Mouse (Mus musculus): ENCODE data around the gene Tmem104. TPM values are rescaled to one million over a fixed set of nuclear protein-coding genes. Genes with fewer than 3 reads are reported as not detected.

Tmem104 gene
- polyA plus RNA-seq, 1 experiment from 2014 or later, result 13.9 TPM

DNA sequence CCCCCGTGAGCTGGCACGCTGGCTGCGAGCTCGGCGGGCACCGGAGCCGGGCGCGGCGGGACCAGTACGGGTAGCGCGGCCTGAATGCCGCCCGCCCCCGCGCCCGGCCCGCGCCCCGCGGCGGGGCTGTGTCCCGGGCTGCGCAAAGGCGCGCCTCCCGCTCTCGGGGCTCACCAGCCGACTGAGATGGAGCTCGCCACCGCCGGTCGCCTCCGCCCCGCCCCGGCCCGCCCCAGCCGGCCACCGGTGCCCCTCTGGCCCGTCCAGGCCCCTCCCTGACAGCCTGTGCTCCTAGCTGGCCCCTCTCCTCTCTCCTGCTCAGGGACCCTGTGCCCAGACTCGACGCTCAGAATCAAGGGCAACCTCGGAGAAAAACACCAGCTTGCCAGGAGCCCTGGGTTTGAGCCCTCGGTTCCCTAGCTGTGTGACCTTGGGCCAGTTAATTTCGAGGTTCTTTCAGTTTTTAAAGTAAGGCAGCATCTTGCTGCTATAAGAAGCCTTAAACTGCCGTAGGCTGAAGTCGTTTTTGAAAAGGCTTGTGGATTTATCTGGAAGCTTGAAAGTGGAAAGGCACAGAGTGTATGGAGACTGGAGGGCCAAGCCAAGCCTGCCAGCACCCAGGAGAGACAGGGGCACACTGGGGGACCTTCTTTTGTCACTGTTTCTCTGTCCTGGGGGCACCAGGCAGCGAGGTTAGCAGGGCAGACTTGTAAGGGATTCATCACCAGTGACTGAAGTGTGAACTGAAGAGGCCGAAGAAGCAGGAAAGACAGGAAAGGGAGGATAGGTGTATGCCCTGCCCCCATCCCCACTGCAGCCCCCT lies 80.0 kb downstream of the Tmem104 start, which contains the start of gene Grin2c:
Grin2c (minus strand) TSS at position 183 of the 823 bp plus-strand sequence.
- Histone ChIP-seq H3K4me2 (replicated peaks) (peak within 1 kb of the TSS; percentile 72), H3K27ac (replicated peaks) (no peak within 1 kb of the TSS), H3K27me3 (peaks cover 73% of the 10 kb centered on the region), H3K4me1 (peaks cover 27% of the 10 kb centered on the region), H3K9me3 (replicated peaks) (no peaks in the 10 kb centered on the region), H3K4me3 (replicated peaks) (peak within 1 kb of the TSS; percentile 39), H3K9ac (no peak within 1 kb of the TSS), H3K36me3 (peaks cover 11% of the 10 kb centered on the region)
- WGBS, result 5% methylated on average over 50 of the region's 50 CpGs
- ATAC-seq (ENCODE audit: insufficient number of reproducible peaks, low FRiP score, low TSS enrichment, low read depth), result no peak

DNA sequence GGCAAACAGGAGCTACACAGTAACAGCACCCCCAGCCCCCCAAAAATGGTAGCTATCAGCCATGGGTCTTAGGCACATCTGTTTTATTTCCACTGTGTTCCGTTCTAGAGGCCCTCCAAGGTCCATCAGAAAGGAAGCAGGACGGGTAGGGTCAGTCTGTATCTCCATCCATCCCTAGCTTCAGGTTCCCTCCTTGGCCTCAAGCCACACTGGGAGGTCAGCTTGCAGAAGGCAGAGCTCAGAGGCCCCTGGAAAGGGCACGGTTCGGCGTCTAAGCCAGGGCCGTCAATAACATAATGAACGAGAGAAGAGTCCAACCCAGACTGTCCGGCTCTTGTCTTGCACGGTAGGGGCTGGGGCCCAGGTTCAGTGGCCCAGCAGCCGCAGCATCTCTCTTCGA lies 80.7 kb downstream of the Tmem104 start:
- Histone ChIP-seq H3K9ac (no peak overlapping the region), H3K4me3 (replicated peaks) (no peak overlapping the region), H3K27ac (replicated peaks) (no peak overlapping the region), H3K27me3 (peaks cover 66% of the 10 kb centered on the region), H3K36me3 (peaks cover 11% of the 10 kb centered on the region), H3K4me2 (replicated peaks) (no peak overlapping the region), H3K9me3 (replicated peaks) (no peaks in the 10 kb centered on the region), H3K4me1 (peaks cover 27% of the 10 kb centered on the region)
- WGBS, result 78% methylated on average over 11 of the region's 11 CpGs
- ATAC-seq (ENCODE audit: insufficient number of reproducible peaks, low FRiP score, low TSS enrichment, low read depth), result no peak

DNA sequence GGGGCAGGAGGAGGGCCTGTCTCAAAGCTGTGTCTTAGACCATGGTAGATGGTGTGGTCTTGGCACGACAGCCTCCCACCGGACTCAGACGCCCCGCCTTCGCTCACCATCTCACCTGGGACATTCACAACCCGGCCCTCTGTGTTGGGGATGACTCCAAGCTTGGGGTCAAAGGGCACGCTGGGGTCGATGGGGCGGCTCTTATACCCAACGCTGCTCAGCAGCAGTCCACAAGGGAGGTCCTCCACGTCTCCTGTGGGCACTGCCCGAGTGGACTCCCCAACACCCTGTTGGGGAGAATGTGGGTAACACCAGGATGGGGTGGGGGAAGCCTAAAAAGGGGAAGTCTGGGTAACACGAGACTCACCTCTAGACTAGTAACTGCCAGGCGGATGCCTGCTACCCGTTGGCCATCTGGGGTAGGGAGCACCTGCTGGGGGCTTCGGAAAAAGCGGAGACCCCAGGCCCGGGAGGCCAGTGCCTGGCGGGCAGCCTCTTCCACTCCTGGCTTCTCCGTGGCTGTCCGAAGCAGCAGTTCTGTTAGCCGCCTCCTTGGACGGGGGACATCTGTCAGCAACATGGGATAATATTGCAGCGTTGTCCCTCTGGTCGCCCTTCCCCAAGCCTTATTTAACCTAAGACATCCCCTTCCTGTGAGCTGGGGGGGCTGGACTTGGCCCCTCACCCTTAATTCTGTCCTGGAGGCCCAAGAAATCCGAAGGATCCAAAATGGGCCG lies 82.2 kb downstream of the Tmem104 start:
- Histone ChIP-seq H3K9me3 (replicated peaks) (no peaks in the 10 kb centered on the region), H3K9ac (no peak overlapping the region), H3K4me2 (replicated peaks) (no peak overlapping the region), H3K36me3 (peaks cover 11% of the 10 kb centered on the region), H3K27me3 (peaks cover 51% of the 10 kb centered on the region), H3K4me1 (peaks cover 27% of the 10 kb centered on the region), H3K27ac (replicated peaks) (no peak overlapping the region), H3K4me3 (replicated peaks) (no peak overlapping the region)
- WGBS, result 87% methylated on average over 27 of the region's 27 CpGs
- ATAC-seq (ENCODE audit: insufficient number of reproducible peaks, low FRiP score, low TSS enrichment, low read depth), result no peak

DNA sequence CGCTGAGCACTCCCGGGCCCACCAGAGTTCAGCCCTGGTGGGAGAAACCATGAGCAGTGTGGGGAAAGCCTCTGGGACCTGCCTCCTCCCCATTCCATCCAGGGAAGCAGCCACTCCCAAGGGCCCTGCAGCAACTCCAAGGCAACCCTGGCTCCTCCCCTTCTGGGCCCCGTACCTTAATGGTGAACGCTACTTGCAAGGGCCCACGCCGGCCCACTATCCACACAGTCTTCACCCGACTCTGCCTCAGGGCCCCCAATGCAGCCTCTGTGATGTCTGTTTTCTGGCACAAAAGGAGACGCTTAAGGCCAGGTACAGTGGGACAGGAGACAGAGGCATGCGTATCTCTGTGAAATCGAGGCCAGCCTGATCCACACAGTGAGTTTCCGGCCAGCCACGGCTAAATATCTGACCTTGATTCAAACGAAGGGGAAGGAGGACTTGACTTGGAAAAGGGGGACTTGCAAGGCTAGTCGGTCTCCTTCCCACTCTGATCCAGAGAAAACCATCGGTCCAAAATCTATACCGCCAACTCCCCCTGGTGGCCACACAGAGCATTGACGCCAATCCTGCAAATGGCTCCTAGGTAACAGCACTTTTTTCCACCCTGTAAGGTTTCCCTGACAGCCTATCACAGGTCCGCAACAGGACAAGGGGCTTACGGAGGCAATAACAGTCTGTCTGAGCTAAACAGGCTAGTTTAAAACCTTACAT lies 83.0 kb downstream of the Tmem104 start:
- no peak overlapping the region for H3K9ac ChIP-seq
- no peak for ATAC-seq (ENCODE audit: insufficient number of reproducible peaks, low FRiP score, low TSS enrichment, low read depth)
- peaks cover 11% of the 10 kb centered on the region for H3K36me3 ChIP-seq
- peaks cover 28% of the 10 kb centered on the region for H3K4me1 ChIP-seq
- H3K4me2 ChIP-seq (replicated peaks), result no peak overlapping the region
- peaks cover 43% of the 10 kb centered on the region for H3K27me3 ChIP-seq
- no peak overlapping the region for H3K4me3 ChIP-seq (replicated peaks)
- 28% methylated on average over 19 of the region's 19 CpGs for WGBS
- no peak overlapping the region for H3K27ac ChIP-seq (replicated peaks)
- H3K9me3 ChIP-seq (replicated peaks), result no peaks in the 10 kb centered on the region

DNA sequence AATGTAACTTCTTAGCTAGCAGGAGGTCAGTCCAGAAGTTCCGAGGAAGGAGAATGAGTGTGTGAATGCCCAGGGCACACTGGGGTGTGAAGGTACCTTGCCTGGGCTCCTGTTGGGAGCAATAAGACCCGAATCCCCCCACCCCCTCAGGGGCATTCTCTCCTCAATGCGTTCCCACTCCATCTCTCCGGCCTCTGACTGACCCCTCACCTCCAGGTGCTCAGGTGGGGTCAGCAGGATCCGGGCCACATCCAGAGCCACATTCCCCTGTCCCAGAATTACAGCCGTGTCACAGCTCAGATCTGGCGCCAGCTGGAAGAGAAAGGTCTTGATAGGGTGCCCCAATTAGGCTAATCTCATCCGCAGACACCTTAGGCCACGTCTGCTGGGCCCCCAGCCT lies 83.8 kb downstream of the Tmem104 start:
- Histone ChIP-seq H3K9me3 (replicated peaks) (no peaks in the 10 kb centered on the region), H3K27me3 (peaks cover 35% of the 10 kb centered on the region), H3K9ac (no peak overlapping the region), H3K36me3 (peaks cover 11% of the 10 kb centered on the region), H3K4me2 (replicated peaks) (no peak overlapping the region), H3K27ac (replicated peaks) (no peak overlapping the region), H3K4me1 (peaks cover 30% of the 10 kb centered on the region), H3K4me3 (replicated peaks) (no peak overlapping the region)
- WGBS, result 80% methylated on average over 9 of the region's 9 CpGs
- ATAC-seq (ENCODE audit: insufficient number of reproducible peaks, low FRiP score, low TSS enrichment, low read depth), result no peak

DNA sequence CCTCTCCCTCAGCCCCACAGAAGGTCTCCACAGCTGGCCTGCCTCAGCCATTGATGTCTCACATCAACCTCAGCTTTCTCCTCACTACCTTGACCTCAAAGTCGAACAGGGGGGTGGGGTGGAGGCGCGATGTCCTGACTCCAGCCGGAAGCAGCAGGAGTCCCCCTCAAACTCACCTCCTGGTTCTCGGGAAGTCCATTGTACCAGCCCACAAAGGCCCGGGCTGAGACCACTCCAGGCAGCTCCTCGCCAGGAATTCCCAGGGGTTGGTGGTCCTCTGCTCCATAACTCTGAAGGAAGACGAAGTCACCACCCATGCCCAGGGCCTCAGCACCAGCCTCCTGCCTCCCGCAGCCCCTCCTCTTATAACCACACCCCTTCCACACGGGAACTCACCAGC lies 84.2 kb downstream of the Tmem104 start:
- 72% methylated on average over 10 of the region's 10 CpGs for WGBS

DNA sequence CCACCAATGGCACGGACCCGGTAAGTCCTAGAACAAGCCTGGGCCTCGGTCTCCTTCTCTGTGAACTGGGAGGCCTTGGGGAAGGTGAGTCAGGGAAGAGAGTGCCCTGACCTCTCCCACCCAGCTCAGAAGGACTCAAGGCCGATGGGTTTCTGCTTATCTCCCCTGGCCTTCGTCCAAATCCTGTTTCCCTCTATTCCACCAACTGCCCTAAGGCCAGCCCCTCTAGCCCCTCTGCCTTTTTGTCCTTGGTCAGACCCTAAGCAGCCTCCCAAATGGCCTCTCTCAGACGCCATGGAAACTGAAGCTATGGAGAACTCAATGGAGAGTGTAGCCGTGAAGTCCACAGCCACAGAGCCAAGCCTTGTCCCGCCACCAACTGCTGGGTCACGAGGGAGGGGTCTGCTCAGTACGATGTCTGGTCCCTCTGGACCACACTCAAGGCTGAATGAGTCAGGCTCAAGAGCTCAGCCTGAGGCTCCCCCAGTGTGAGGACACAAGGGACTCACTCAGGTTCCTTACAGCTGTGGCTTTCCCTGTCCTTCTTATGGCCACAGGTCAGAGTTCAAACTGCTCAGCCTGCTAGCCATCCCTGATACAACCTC lies 85.7 kb downstream of the Tmem104 start:
- H3K4me1 ChIP-seq, result peaks cover 27% of the 10 kb centered on the region
- no peak overlapping the region for H3K9ac ChIP-seq
- no peak for ATAC-seq (ENCODE audit: insufficient number of reproducible peaks, low FRiP score, low TSS enrichment, low read depth)
- H3K27me3 ChIP-seq, result peaks cover 16% of the 10 kb centered on the region
- H3K4me2 ChIP-seq (replicated peaks), result no peak overlapping the region
- H3K27ac ChIP-seq (replicated peaks), result no peak overlapping the region
- H3K4me3 ChIP-seq (replicated peaks), result no peak overlapping the region
- WGBS, result 74% methylated on average over 10 of the region's 10 CpGs
- no peaks in the 10 kb centered on the region for H3K9me3 ChIP-seq (replicated peaks)
- peaks cover 11% of the 10 kb centered on the region for H3K36me3 ChIP-seq

More for the DNA sequence above, 84.2 kb downstream of the Tmem104 start:
- Histone ChIP-seq H3K9ac (no peak overlapping the region), H3K27me3 (peaks cover 31% of the 10 kb centered on the region), H3K4me3 (replicated peaks) (no peak overlapping the region), H3K36me3 (peaks cover 11% of the 10 kb centered on the region), H3K4me1 (peaks cover 30% of the 10 kb centered on the region), H3K27ac (replicated peaks) (no peak overlapping the region), H3K4me2 (replicated peaks) (no peak overlapping the region), H3K9me3 (replicated peaks) (no peaks in the 10 kb centered on the region)
- no peak for ATAC-seq (ENCODE audit: insufficient number of reproducible peaks, low FRiP score, low TSS enrichment, low read depth)

DNA sequence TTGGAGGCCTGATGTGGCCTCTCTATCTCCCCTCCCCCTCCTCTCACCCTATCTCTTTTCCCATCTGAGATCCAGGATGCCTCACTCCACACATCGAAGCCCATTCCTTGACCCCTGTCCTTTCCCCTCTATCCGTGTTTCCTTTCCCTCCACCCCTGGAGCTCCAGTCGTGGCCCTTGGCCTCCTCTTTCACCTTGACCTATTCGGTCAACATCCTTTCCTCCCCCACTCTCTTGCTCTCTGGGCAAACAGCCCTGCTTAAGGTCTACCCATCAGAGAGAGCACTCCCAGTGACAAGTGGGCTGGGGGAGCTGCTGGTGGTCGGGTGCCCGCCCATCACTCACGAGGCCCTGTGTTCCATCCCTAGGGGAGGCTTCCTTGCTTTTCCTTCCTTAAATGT lies 86.4 kb downstream of the Tmem104 start:
- no peak overlapping the region for H3K27ac ChIP-seq (replicated peaks)
- no peak overlapping the region for H3K4me3 ChIP-seq (replicated peaks)
- peaks cover 9% of the 10 kb centered on the region for H3K27me3 ChIP-seq
- H3K9me3 ChIP-seq (replicated peaks), result no peaks in the 10 kb centered on the region
- no peak overlapping the region for H3K4me2 ChIP-seq (replicated peaks)
- H3K4me1 ChIP-seq, result peaks cover 30% of the 10 kb centered on the region
- H3K36me3 ChIP-seq, result peaks cover 11% of the 10 kb centered on the region
- ATAC-seq (ENCODE audit: insufficient number of reproducible peaks, low FRiP score, low TSS enrichment, low read depth), result no peak
- H3K9ac ChIP-seq, result no peak overlapping the region
- 64% methylated on average over 7 of the region's 7 CpGs for WGBS

DNA sequence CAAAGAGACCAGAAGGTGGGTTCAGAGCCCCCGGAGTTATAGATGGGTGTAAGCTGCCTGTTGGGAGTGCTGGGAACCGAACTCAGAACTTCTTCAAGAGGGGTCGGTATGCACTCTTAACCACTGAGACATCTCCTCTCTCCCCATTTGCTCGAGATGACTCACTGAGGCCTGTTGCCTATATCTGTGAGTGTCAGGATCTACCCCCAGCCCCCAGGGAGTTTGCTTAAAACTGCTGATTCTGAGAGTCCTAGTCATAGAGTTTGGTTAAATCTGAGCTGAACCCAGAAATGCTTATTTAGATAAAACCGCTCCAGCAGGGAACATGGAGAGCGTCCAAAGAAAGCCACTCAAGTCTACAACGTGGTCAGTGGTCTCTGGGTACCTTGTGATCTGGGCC lies 86.9 kb downstream of the Tmem104 start:
- no peak for ATAC-seq (ENCODE audit: insufficient number of reproducible peaks, low FRiP score, low TSS enrichment, low read depth)
- H3K9me3 ChIP-seq (replicated peaks), result no peaks in the 10 kb centered on the region
- H3K4me3 ChIP-seq (replicated peaks), result no peak overlapping the region
- 81% methylated on average over 7 of the region's 7 CpGs for WGBS
- H3K27me3 ChIP-seq, result 0 out of 2 replicates have a peak, but pooled peaks cover 5% of the 10 kb centered on the region
- peaks cover 7% of the 10 kb centered on the region for H3K36me3 ChIP-seq
- H3K4me1 ChIP-seq, result peaks cover 30% of the 10 kb centered on the region
- no peak overlapping the region for H3K9ac ChIP-seq
- no peak overlapping the region for H3K27ac ChIP-seq (replicated peaks)
- H3K4me2 ChIP-seq (replicated peaks), result no peak overlapping the region

DNA sequence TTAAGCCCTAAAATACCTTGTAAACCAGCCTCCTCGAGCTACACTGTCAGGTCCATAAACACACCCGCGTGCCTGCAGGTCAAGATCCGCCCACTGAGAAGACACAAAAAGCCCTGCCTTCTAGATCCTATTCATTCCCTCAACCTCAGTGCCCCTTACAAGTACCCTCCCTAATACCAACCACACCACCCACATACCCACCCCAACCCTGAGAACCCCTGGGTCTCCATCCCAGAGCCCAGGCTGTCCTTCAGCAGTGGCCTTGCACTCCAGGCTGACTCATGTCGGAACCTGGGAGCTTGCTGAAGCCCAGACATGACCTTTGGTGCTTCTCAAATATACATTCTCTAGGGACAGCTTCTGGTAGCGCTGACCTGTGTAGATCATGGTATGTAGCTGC lies 87.5 kb downstream of the Tmem104 start:
- no peak overlapping the region for H3K4me3 ChIP-seq (replicated peaks)
- ATAC-seq (ENCODE audit: insufficient number of reproducible peaks, low FRiP score, low TSS enrichment, low read depth), result no peak
- no peaks in the 10 kb centered on the region for H3K27me3 ChIP-seq
- H3K4me1 ChIP-seq, result peaks cover 30% of the 10 kb centered on the region
- H3K36me3 ChIP-seq, result 0 out of 2 replicates have a peak, but pooled peaks cover 2% of the 10 kb centered on the region
- H3K27ac ChIP-seq (replicated peaks), result no peak overlapping the region
- H3K9me3 ChIP-seq (replicated peaks), result no peaks in the 10 kb centered on the region
- H3K9ac ChIP-seq, result no peak overlapping the region
- WGBS, result 85% methylated on average over 6 of the region's 6 CpGs
- no peak overlapping the region for H3K4me2 ChIP-seq (replicated peaks)

DNA sequence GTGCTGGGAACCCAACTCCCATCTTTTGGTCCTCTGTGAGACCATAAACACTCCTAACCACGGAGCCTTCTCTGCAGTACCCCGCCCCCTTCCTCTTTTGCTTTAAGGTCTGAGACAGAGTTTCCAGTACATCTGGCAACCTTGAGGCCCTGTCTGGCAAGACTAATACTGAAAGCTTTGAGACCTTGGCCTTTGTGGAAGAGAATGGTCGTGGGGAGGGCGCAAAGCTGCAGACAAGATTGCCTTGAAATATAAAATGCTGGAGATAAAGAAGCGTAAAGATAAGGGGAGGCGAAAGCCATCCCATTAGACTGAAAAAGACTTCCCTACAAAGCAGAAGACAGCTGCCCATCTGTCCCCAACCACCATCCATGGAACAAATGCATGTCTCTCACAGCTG lies 88.2 kb downstream of the Tmem104 start:
- no peak for ATAC-seq (ENCODE audit: insufficient number of reproducible peaks, low FRiP score, low TSS enrichment, low read depth)
- WGBS, result 78% methylated on average over 6 of the region's 6 CpGs
- Histone ChIP-seq H3K4me3 (replicated peaks) (peak overlapping the region; percentile 73; the same call in 1 of the 2 replicates), H3K4me1 (peaks cover 26% of the 10 kb centered on the region), H3K4me2 (replicated peaks) (peak overlapping the region; percentile 90), H3K27ac (replicated peaks) (no peak overlapping the region), H3K9me3 (replicated peaks) (no peaks in the 10 kb centered on the region), H3K9ac (no peak overlapping the region), H3K36me3 (0 out of 2 replicates have a peak, but pooled peaks cover 2% of the 10 kb centered on the region), H3K27me3 (no peaks in the 10 kb centered on the region)

All from embryonic facial prominence, embryonic 15.5 days (tissue).